Mouse (Mus musculus) cerebellum, adult 2 months (tissue): ENCODE data around the gene Afmid. TPM values are rescaled to one million over a fixed set of nuclear protein-coding genes. Genes with fewer than 3 reads are reported as not detected.

Source experiments
- DNase-seq, 2 experiments: peaks; one replicate each; pipeline ENCODE4 v3.0.0; 2021
- H3K27ac ChIP-seq: fragments of 200-500 bp; 2 replicates; pipeline ENCODE4 v1.5.1; 2012; ENCODE audit warnings: low read length, control low read depth, inconsistent platforms; ENCODE audit not compliant: insufficient read depth
- H3K27me3 ChIP-seq: fragments of 200-500 bp; 2 replicates; pipeline ENCODE4 v1.6.1; 2012; ENCODE audit warnings: inconsistent platforms, mild to moderate bottlenecking, low read length, moderate library complexity; ENCODE audit not compliant: control insufficient read depth, insufficient read depth
- H3K4me1 ChIP-seq: fragments of 200-500 bp; 2 replicates; pipeline ENCODE4 v1.6.1; 2011; ENCODE audit warnings: low read length; ENCODE audit not compliant: control insufficient read depth, insufficient read depth
- H3K4me3 ChIP-seq: fragments of 200-500 bp; replicated peaks from 2 replicates; pipeline ENCODE3; 2011; ENCODE audit warnings: mild to moderate bottlenecking, low read depth, low read length, control low read depth; ENCODE audit not compliant: insufficient read depth
- CTCF ChIP-seq: fragments of 200-500 bp; IDR thresholded peaks from 2 replicates; pipeline ENCODE4 v1.5.1; 2011; ENCODE audit warnings: low read depth, mild to moderate bottlenecking, control low read depth, low read length, moderate library complexity, borderline replicate concordance; ENCODE audit not compliant: insufficient read depth
- POLR2A ChIP-seq: fragments of 200-500 bp; IDR thresholded peaks from 2 replicates; pipeline ENCODE4 v1.6.1; 2011; ENCODE audit warnings: low read length, control low read depth, borderline replicate concordance; ENCODE audit not compliant: insufficient read depth
- WGBS: fragments of 180-500 bp; shearing (Covaris S2); methylation state at CpG from one replicate; pipeline ENCODE4 v1.1.7; 2018; 5-methylcytosine and 5-hydroxymethylcytosine counted together
- polyA plus RNA-seq: library from polyadenylated mRNA; depleted of rRNA; stranded (reverse); fragments of >200 nt; gene quantifications from 2 replicates; pipeline ENCODE4 v1.2.3, GENCODE M21; 2012

Gene Afmid
- polyA plus RNA-seq, 1 experiment, result 3.8 TPM

DNA sequence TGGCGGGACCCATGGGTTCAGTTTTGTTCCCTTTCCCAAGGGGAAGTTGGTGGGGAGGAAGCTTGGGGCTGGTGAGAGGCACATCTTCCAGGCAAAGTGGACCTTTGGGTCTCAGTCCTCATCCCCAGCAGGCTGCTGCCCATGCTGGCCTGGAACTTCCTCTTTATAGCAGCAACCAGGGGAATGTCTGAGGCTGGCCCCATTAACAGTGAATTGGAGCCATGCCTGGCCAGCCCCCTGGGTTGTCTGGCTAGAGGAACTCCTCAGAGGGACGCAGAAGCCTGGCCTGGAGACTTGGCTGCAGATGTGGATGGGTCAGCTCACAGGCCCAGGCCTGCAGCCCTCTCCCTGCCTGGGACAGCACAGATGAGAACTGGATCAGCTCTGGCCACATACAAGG is 39.1 kb downstream of the Afmid start:
- H3K4me3 ChIP-seq, result no peak overlapping the region
- 51% methylated on average over 2 of the region's 2 CpGs for WGBS

GRCm38 (mm10) chr11:117865988-117866387 is 40.3 kb downstream of the Afmid start:
- H3K27ac ChIP-seq, result no peak overlapping the region
- no peak for TF ChIP-seq CTCF
- TF ChIP-seq POLR2A, result no peak
- H3K27me3 ChIP-seq, result no peaks in the 10 kb centered on the region
- 13% methylated on average over 6 of the region's 6 CpGs for WGBS
- peaks cover 5% of the 10 kb centered on the region; the same call in 1 of the 2 replicates for H3K4me1 ChIP-seq
- H3K4me3 ChIP-seq, result no peak overlapping the region
- DNase-seq, result no peak

More for the DNA sequence above, 39.1 kb downstream of the Afmid start:
- H3K27me3 ChIP-seq, result no peaks in the 10 kb centered on the region
- DNase-seq, result no peak
- H3K27ac ChIP-seq, result no peak overlapping the region
- TF ChIP-seq CTCF, result no peak
- no peak for TF ChIP-seq POLR2A
- H3K4me1 ChIP-seq, result no peaks in the 10 kb centered on the region

DNA sequence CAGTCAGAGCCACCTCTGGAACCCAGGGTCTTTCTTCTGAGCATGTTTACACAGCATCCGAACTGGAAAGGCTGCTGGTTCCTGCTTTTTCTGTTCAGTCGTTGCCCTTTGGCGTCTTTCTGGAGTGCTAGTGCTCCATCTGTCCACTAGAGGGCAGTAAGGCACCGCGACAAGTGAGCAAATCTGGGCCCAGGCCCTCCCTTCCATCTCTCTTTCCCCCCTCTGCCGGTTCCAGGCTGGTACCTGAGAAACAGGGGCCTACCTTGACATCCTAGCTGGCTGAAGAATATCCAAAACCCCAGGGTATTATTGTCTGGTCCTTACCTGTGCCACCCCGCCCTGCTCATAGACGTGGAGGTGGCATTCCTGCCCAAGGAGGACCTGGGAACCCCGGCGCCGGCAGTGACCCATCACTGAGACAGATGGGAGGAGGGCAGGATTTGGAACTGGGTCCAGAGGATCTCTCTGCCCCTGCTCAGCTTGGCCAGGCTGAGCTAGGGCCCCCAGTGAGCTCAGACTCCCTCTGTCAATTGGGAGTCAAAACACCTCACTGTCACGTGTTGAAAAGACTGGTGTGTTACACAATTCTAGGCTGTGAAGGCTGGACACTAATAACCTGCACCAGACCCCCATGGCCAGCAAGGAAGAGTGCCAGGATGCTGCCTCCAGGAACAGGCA is 45.1 kb downstream of the Afmid start:
- Histone ChIP-seq H3K27me3 (no peaks in the 10 kb centered on the region), H3K4me3 (peak overlapping the region; percentile 34), H3K4me1 (peaks cover 16% of the 10 kb centered on the region; the same call in 1 of the 2 replicates), H3K27ac (peak overlapping the region; percentile 87)
- WGBS, result 10% methylated on average over 12 of the region's 12 CpGs
- peak; percentile 85 to 88 for DNase-seq
- TF ChIP-seq POLR2A, result no peak
- peak; percentile 98 for TF ChIP-seq CTCF

GRCm38 (mm10) chr11:117871376-117871775 is 45.7 kb downstream of the Afmid start:
- Histone ChIP-seq H3K4me3 (peak overlapping the region; percentile 1), H3K4me1 (peaks cover 16% of the 10 kb centered on the region; the same call in 1 of the 2 replicates), H3K27me3 (no peaks in the 10 kb centered on the region), H3K27ac (peak overlapping the region; percentile 87)
- DNase-seq, result no peak
- WGBS, result 50% methylated on average over 5 of the region's 5 CpGs
- TF ChIP-seq POLR2A (no peak), CTCF (no peak)

DNA sequence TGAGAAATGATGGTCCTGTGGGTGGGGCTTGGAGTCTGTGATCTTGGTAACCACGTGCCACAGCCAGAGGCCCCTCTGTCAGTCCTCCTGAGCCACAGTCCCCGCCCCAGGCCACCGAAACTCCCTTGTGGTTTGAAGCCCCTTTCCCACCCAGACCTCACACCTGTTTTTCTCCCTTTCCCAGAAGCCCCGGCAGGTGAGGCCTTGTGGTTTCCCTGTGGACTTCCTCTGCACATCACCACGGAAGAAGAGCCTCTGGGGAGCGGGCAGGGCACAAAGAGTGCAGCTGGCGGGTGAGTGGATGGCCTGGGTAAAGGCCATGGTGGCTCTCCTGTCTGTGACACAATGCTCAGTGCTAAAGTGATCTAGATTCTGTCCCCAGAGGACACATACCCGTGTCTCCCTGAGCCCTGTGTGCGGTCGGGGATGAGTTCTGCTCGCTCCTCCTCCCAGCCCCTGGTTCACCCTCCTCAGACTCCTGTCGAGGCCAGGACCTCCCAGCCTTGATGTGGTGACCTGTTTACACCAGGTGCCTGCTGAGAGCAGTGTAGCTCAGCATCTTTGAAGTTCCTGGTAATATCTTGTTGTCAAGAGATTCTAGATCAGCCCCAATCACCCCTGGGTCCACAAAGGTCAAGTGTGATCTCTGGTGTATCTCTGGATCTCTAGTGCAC is 46.3 kb downstream of the Afmid start:
- Histone ChIP-seq H3K27ac (0 out of 2 replicates have a peak overlapping the region, but pooled peaks have one; percentile 12), H3K4me1 (peaks cover 16% of the 10 kb centered on the region; the same call in 1 of the 2 replicates), H3K27me3 (no peaks in the 10 kb centered on the region), H3K4me3 (no peak overlapping the region)
- TF ChIP-seq CTCF, result no peak
- WGBS, result 57% methylated on average over 12 of the region's 12 CpGs
- peak in 1 of 2 experiments; percentile 33 for DNase-seq

GRCm38 (mm10) chr11:117872861-117873608 is 47.3 kb downstream of the Afmid start, which contains the start of gene Tha1:
Gene Tha1 (minus strand): TSS chr11:117873481.
- peak; percentile 77 for TF ChIP-seq POLR2A
- no peak for TF ChIP-seq CTCF
- Histone ChIP-seq H3K4me1 (peaks cover 20% of the 10 kb centered on the region), H3K4me3 (peak within 1 kb of the TSS; percentile 66), H3K27me3 (no peaks in the 10 kb centered on the region), H3K27ac (peak within 1 kb of the TSS; percentile 89)
- 1% methylated on average over 51 of the region's 51 CpGs for WGBS
- peak; percentile 86 to 90 for DNase-seq

DNA sequence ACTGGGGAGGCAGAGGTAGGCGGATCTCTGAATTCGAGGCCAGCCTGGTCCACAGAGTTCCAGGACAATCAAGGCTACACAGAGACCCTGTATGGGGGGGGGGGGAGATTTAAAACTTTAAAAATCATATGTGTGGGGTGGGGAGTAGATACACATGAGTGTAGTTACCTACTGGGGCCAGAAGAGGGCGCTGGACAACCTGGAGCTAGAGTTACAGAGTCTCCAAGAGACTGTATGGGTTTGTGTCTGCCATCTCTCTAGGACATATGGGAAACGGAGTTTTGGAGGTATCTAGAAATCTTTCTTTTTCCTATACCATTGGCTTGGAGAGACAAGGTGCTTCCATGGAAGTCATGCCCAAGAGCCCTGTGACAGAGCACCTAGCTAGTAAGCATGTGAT is 48.7 kb downstream of the Afmid start:
- DNase-seq, result no peak
- no peaks in the 10 kb centered on the region for H3K27me3 ChIP-seq
- no peak overlapping the region for H3K27ac ChIP-seq
- TF ChIP-seq POLR2A, result no peak
- no peak for TF ChIP-seq CTCF
- peaks cover 26% of the 10 kb centered on the region for H3K4me1 ChIP-seq
- no peak overlapping the region for H3K4me3 ChIP-seq
- 61% methylated on average over 4 of the region's 4 CpGs for WGBS
